Mouse (Mus musculus): ENCODE results near the gene Dalrd3.
A peak's percentile ranks its signal among the peaks of the same experiment; 100 is the strongest.

Dalrd3 gene

DNA sequence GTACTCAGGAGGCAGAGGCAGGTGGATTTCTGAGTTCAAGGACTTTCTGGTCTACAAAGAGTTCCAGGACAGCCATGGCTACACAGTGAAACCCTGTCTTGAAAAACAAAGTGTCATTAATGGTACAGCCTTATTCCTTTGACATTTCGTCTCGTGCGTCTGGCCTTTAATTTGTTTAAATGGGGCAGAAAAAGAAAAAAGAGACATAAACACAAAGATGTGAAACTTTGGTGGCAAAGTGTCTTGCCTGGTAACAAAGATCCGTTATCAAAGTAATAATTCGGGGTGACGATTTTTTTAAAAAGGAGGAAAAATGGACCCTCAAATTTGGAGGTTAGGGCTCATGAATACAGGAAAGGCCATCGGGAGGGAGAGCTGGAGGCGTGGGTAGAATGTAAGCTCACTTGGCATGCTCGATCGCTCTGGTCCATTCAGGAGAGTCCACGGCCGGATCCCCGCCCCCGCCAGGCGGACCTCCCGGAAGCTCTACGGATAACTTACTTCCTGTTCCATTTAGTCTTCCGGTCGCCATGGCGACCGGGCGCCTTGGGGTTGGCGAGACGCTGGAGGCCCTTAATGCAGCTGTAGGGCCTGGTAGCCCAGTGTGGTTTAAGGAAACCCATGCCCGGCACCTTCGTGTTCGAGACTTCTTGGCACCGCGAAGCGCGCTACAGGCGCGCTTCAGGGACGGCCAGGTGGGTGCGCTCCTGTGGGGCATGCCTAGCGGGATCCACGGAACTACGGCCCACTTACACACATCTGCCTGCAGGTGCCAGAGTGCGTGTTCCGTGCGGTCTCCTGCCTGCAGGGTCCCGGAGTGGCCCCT, at the start of gene Dalrd3:
Dalrd3 (plus strand) TSS at position 506 of the 826 bp plus-strand sequence.
- DNase-seq (ENCODE audit: low read depth, low spot score): peak; percentile 74

DNA sequence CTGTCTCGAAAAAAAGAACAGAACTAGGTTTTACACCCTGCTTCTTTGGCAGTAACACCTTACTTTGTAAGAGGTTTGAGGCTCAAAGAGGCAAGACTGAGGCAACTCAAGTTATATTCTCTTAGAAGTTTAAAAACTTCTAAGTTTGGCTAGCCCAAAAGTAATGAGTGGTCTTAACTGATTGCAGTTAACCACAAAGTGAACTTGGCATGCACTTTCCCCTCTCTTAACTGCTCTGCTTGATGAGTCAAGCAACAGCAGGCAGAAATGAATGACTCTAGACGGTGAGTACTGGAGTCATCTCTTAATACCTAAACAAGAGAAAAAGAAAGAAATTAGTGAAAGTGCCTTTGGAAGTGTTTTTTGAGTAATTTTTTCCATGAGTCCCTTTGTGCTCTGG, 48.1 kb upstream of the Dalrd3 start:
- no peak for DNase-seq (ENCODE audit: low read depth, low spot score)

DNA sequence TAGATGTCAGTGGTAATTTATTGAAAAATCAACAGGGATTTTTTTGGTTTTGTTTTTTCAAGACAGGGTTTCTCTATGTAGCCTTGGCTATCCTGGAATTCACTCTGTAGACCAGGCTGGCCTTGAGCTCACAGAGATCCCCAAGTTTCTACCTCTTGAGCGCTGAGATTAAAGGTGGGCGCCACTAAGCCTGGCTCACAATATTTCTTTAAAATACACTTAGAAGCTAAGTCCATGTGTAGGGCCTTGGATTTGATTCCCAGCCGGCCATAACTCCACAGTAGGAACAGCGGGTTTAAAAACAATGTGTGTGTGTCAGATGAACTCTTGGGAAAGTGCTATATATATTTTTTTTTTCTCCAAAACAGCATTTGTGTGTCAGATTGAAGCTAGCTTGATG, 46.3 kb upstream of the Dalrd3 start:
- DNase-seq (ENCODE audit: low read depth, low spot score): no peak

DNA sequence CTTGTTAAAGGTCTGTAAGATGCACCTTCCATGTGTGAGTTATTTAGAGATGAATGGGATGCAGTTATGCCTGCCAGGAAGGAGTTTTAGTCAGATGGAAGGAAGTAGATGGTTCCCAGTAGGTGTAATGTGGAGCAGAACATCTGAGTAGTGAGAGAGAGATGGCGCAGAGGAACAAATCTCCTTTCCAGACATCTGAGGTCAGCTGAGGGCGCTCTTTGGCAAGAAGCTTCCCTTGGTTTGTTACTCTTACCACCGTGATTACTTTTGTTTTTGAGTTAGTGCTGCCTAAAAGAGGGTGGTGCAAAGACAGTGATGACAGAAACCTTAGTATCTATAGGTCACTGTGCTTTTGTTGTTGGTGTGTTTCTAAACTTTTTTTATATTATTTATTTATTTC, 44.3 kb upstream of the Dalrd3 start:
- DNase-seq (ENCODE audit: low read depth, low spot score): no peak

DNA sequence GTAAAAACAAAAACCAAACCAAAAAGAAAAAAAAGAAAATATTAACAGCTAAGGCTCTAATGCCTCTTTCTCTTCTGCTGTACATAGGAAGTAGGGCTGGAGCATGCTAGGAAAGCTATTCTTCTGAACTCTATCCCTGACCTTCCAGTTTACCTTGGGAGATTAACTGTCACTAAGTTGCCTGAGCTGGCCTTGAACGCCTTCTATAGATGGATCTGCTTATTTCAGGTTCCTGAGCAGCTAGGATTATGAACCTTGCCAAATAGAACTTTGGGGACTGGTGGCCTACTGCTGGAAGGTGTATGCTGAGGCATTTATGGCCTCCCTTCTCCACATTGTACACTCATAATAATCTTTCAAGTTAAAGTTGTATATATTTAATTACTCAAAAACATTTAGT, 38.7 kb upstream of the Dalrd3 start:
- peak; percentile 48 for DNase-seq (ENCODE audit: low read depth, low spot score)

DNA sequence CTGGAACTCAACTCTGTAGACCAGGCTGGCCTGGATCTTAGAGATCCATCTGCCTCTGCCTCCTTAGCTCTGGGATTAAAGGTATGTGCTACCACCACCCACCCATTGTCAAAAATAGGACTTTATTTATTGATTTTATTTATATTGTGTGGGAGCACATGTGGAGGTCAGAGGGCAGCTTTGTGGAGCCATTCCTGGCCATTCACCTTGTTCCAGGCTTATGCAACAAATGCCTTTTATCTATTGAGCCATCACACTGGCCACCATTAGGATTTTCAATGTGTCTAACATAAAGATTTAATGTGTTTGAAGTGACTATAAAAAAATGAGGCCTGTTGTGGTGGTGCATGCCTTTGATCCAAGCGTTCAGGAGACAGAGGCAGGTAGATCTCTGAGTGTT, 38.2 kb upstream of the Dalrd3 start:
- DNase-seq (ENCODE audit: low read depth, low spot score): no peak

DNA sequence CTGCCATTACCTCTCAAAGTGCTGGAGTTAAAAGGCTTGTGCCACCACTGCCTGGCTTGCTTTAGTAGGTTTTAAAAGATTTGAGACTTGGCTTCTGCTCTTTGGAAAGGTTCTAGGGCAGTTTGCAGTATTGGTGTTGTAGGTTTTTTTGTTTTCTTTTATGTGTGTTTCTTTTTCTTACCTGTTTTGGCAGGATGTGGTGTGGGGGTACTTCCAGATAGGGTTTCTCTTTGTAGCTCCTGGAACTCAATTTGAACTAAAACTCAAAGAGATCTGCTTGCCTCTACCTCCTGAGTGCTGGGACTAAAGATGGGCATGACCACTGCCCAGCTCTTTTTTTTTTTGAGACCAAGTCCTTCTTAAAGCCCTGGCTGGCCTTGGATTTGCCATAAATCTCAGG, 28.8 kb upstream of the Dalrd3 start:
- DNase-seq (ENCODE audit: low read depth, low spot score): no peak

DNA sequence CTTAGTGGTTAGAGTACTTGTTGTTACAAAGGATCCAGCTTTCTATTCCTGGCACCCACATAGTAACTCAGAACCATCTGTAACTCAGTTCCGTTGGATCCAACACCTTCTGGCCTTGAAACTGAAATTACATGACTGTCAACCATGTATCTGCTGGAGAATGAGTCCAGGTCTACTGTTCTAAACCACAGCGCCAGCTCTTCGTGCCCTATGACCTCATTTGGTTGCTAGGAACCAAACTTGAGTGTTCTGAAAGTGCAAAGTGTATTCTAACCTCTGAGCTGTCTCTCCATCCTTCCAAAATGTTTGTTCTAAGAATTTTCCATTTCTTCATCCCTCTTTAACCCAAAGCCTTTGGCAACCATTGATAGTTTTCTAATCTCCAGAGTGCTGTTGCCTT, 23.7 kb upstream of the Dalrd3 start:
- no peak for DNase-seq (ENCODE audit: low read depth, low spot score)

DNA sequence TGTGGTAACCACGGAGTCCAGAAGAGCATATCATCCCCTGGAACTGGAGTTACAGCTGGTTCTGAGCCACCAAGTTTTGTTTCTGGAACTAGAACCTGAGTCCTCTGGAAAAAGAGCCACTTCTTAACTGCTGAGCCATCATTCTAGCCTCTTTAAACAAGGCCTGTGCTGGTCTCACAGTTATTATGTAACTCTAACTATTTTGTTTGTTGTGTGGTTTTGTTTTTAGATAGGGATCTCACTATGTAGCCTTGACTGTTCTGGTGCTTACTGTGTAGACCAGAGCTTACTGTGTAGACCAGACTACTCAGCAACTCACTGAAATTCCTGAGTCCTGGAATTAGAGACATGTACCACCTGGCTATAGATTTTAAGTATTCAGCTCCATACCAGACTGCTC, 22.8 kb upstream of the Dalrd3 start:
- DNase-seq (ENCODE audit: low read depth, low spot score): no peak

DNA sequence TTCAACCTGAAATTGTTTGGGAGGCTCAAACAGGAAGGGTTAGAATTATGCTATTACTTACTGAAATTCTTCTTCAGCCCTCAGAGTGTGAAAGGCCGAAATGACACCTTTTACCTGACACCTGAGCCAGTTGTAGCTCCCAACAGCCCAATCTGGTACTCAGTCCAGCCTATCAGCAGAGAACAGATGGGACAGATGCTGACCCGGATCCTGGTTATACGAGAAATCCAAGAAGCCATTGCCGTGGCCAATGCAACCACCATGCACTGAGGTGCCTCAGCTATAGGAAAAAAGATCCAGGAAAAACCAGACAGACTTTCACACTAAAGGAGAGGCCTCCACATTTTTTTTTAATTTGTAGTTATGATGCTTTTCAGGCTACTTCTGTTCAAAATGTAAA, 10.5 kb upstream of the Dalrd3 start:
- no peak for DNase-seq (ENCODE audit: low read depth, low spot score)

DNA sequence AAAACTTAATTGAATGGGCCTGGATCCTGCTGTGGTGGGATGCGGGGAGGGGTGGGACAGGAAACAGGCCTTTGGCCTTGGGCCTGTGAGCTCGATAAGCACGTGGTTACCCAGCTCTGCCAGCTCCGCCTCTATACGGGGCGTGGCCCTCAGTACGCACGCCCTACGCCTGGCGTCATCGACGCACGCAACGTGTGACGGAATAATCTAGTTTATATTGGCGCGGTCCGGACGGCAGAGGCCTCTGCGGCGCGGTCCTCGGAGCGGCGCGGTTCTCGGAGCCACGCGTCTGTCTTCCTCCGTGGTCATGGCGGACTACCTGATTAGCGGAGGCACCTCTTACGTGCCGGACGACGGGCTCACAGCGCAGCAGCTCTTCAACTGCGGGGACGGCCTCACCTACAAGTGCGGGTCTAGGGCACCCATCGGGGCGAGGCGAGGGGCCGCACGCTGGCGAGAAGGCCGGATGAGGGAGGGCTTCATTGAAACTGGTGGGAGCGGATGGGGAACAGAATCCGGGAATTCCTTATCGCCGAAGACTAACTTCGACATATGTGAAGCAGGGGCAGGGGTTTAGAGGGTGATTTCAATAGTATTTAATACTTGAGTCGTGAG, 9.4 kb upstream of the Dalrd3 start, which contains the start of gene Impdh2:
Impdh2 (plus strand) TSS at position 60 of the 615 bp plus-strand sequence.
- peak; percentile 89 for DNase-seq (ENCODE audit: low read depth, low spot score)

DNA sequence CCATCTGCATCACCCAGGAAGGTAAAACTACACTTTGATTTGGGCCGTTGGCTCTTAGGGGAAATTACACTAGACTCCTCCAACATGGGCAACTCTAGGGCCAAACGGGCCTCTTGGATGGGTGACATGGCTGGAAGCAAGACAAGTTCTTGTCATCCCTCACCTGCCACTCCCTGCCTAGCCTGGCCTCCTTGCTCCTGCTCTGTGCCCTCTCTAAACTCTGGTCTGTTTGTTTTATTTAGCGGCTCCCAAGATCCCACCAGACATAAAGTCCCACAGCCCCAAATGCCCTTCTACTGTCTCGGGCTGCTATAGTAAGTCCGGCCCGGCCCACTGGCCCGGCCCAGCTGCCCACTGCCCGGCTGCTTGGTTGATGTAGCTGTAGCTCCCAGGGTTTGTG, 6.0 kb upstream of the Dalrd3 start:
- DNase-seq (ENCODE audit: low read depth, low spot score): no peak

DNA sequence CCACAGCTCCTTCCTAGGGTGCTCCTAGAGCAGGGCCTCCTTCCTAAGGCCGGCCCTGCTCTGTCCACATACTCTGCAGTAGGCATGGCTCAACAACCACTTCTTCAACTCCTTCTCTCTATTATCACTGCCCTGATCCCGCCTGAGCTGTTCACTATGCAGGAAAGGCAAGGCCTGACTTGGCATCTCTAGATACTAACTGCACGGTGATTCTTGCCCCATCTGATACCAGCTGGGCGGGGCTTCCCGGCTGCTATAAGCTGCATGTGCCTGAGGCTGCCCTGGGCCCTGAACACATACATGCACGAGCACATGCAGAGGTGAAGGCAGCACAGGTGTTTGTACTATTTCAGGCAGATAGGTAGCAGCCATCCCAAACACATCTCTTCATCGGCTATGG, 5.6 kb upstream of the Dalrd3 start:
- no peak for DNase-seq (ENCODE audit: low read depth, low spot score)

DNA sequence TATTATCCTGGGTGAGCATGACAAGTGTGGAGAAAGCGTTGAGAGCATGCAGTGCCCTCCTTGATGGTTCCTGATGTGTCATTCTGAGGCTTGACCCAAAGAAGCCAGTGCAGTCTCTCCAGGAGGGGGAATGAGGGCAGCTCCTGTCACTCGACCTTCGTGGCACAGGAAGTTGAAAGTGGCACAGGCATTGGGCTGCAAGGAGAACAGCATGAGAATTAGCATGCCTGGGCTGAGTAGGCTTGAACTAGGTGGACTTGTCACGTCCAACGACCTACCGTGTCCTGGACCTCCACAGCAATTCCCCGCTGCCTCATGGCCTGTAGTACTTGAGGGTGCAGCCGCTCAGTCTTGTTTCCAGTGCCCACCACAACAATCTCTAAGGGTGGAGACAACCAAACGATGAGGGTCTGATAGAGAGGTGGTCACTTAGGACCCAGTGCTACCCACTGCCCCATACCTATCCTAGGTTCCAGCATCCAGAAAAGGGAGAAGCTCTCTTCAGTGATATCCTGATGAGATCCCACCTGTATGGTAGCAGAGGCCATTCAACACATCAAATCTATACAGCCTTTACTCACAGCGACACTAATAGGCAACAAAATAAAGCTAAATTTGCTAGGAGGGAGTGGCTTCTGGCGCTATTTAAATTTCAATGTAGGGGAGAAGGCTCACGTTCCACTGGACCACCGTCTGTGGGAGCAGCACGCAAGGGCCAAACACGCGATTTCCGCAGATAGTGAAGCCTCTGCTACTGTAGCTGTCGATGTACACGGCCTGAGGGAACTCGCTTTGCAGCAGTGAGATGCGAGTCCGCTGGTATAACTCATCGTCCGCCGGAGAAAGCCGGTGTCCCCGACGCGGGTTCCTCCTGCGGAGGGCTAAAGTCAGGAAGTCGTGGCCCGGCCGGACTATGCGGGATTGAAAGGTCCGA, 3.5 kb upstream of the Dalrd3 start:
- no peak for DNase-seq (ENCODE audit: low read depth, low spot score)

DNA sequence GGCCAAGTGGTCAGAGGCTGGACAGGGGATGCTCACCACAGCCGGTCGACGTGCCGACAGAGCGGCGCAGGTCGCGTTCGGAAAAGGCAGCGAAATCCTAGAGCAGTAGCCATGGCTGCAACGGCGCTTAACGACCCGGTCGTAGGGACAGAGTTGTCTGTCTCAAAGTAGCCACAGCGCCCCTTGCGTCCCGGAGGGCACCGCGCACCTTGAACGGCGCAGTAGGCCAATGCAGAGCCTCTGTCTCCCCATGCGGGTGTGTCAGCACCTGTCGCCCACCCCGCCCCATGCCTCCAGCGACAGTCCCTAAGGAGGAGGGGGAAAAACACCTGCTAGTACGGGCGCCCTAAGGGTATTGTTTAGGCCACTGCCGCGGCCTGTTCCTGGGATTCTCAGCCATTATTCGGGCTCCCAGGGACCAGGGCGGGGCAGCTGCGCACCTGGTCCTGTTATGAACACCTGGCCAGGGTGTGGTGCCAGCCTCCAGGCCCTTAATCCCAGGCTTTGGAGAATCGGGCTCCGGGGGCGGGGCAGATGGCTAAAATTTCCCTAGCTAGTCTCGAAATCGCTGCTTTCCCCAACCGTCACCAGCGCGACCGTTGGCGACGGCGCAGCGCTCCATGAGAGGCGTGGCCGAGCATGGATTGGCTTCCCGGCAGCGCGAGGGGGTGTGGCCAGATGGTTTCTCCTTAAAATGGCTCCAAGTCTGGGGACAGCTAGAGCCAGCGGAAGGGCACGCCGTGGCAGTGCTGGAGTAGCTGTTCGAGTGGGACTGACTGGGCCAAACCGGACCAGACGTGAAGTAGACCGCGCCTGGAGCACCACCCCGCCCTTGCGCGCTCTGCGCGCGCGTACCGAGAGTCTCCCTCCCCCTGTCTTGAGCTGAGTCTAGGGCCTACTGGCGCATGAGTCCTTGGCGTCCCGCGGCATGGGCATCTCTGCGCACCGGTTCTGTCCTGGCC, 2.6 kb upstream of the Dalrd3 start, which contains the start of gene Ndufaf3:
Ndufaf3 (minus strand) TSS at position 620 of the 962 bp plus-strand sequence.
- peak; percentile 85 for DNase-seq (ENCODE audit: low read depth, low spot score)

DNA sequence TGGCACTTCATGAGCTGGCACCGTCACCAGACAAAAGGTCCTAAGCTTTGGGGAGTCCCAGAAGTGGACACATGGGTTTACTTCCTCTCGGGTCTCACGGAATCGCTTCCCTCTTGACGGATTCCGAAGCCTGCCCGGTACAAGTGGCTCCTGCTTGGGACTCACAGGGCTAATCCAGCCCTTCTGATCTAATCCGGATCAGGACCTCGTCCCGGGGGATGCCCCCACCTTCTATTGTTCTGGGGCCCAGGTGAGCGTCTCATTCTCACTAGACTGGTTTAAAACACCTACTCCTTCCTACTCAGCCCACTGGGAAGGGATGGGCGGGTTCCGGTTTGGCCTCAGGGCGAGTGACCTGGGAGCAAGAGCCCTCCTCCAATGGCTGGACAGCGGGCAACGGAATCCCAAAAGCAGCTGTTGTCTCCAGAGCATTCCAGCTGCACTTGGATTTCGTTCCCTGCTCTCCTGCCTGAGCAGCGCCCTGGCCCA, 1.7 kb upstream of the Dalrd3 start:
- peak; percentile 68 for DNase-seq (ENCODE audit: low read depth, low spot score)

DNA sequence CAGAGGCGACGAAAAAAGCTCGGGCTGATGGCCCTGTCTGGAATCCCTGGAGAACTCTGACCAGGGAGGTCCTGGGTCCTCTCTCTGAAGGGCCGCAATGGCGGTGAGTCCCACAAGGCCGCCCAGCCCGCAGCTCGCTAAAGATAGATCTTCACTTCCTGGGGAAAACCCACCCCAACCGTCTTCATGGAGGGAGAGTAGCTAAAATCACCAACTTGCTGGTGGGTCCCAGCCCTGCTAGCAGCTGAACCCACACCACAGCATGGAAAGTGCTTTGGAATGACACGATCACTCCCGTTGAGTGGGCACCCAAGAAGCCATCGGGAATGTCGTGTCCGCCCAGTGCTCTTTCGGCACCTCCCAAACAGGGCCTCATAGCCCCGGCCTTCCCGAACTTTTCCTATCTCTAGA, 1.2 kb upstream of the Dalrd3 start:
- DNase-seq (ENCODE audit: low read depth, low spot score): no peak

DNA sequence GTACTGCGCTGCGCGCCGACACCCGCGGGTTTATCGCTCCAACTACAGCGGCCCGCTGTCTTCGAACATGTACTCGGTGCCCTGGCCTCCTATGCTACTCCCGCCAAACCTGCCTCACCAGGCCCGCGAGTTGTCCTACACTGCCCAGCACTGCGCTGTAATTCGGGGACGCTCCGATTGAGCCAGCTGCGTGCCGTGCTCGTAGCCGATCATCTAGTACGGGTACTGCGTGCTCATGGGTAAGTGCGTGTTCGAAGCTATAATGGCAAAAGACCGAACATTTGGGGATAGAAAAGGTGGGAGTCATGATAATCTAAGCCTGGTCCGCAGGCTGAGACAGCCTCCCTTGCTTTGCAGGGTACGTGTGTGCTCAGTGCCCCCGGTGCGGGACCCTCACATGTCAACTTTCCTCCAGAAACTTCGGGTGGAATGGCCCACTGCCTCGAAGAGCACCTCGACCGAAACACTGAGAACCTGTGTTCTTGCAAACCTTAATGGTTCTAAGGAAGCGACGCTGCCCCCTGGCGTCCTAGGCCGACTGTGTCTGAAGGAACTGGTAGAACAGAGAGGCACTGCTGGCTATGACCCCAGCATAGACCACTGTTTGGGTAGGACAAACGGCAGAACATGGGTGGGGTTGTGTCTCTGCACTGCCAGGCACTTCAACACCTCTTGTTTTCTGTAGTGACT, 666 bp downstream of the Dalrd3 start:
- DNase-seq (ENCODE audit: low read depth, low spot score): no peak

DNA sequence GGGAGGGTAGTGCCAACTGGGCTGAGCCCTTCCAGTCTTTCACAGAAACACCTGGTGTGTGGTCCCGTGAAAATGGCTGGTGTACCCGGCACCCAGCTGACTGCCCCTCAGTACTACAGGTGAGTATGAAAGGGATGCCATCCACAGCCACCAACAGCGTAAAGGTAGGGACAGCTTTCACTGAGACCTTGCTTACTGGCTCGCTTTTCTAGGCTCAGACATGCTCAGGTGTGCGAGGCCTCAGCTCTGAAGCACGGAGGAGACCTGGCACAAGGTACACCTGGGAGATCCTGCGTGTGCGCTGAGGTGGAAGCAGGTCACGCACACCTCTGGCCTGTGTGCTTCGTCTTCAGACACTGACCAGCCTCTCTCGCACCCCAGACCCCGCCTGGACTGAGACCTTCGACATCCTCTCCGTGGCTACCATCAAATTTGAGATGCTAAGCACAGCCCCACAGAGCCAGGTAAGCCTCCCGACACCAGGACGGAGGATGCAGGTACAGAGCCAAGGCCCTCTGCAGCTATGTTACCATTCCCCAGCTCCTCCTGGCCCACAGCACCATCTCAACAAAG, 1.8 kb downstream of the Dalrd3 start:
- DNase-seq (ENCODE audit: low read depth, low spot score): no peak

DNA sequence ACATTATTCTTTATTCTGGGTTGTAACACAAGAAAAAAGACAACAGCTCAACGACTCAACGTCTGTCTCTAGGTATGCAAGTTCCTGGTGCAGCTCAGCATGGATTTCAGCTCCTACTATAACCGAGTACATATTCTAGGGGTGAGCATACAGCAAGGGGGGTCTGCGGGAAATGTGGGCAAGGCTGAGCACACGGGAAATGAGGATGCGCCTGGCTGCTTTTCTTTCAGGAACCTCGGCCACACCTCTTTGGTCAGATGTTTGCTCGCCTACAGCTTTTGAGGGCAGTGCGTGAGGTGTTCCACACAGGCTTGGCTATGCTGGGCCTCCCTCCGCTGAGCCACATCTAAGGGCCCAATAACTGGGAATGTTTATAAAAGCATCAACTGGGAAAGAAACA, 2.6 kb downstream of the Dalrd3 start:
- no peak for DNase-seq (ENCODE audit: low read depth, low spot score)
